In the genomic region with DNA sequence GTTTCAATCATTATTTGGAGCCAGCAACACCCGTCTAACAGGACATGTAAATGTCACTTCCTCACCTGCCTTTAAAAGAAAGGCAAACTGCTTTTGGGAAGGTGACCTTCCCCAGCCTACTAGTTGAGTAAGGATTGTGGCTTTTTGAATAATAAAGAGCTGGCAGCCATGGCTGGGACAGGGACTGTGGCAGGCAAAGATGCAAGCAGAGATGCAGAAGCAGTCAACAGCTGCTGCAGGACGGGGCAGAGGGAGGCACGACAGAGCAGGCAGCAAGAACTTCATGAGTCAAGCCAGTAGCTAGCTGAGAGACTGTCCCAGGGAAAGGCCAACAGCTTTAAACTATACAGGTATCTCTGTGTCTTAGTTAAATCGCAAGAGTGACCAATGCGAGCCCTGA, we compare ENCODE assay signal across 16 mouse cellular contexts.
"Had no signal": no experiment of that assay in that cellular context is flagged by ENCODE, and none has a peak within 500 bp of the region (broad histone marks: within the 10 kb centered on the region; RNA-seq: fewer than 3 reads in every experiment).

No protein-coding gene starts in this region.

- ATAC-seq: midbrain, embryonic 16.5 days had no signal

- DNase-seq: kidney, adult 2 months; kidney, postnatal 25 days; layer of hippocampus, postnatal 36 days; liver, embryonic 13.5 days; lung, adult 2 months; retina, postnatal 1 day; right cerebral cortex, postnatal 25 days; spleen, adult 18-20 months; thymus, postnatal 25 days had no signal

- H3K4me1 ChIP-seq: liver, embryonic 13.5 days; stomach, embryonic 15.5 days had no signal

- H3K4me3 ChIP-seq: left cerebral cortex, adult 2 months; liver, embryonic 13.5 days; myocyte; neural tube, embryonic 13.5 days; stomach, embryonic 15.5 days had no signal

- H3K36me3 ChIP-seq: liver, embryonic 13.5 days; neural tube, embryonic 13.5 days; stomach, embryonic 15.5 days had no signal

- H3K9ac ChIP-seq: liver, embryonic 13.5 days; neural tube, embryonic 13.5 days; stomach, embryonic 15.5 days had no signal

- H3K27ac ChIP-seq: kidney, postnatal 0 days; left cerebral cortex, adult 2 months; liver, embryonic 13.5 days; macrophage; neural tube, embryonic 13.5 days; stomach, embryonic 15.5 days had no signal

- H3K4me2 ChIP-seq: liver, embryonic 13.5 days; neural tube, embryonic 13.5 days; stomach, embryonic 15.5 days had no signal

- H3K9me3 ChIP-seq: liver, embryonic 13.5 days; neural tube, embryonic 13.5 days; stomach, embryonic 15.5 days had no signal

- H3K27me3 ChIP-seq: liver, embryonic 13.5 days; neural tube, embryonic 13.5 days; stomach, embryonic 15.5 days had no signal
